Mouse (Mus musculus) kidney, postnatal 0 days (tissue): ENCODE results near the gene Slc28a1. TPM values are rescaled to one million over a fixed set of nuclear protein-coding genes. Genes with fewer than 3 reads are reported as not detected.

ENCODE experiments used
- ATAC-seq: fragments of 200-750 bp; cut with Nextera tagmentation; replicated peaks from 2 replicates; pipeline ENCODE4 v1.8.0; 2017; ENCODE audit warnings: low read depth, moderate number of reproducible peaks, moderate TSS enrichment, moderate library complexity; ENCODE audit not compliant: low FRiP score
- DNase-seq: peaks from one replicate; pipeline ENCODE4 v3.0.0-alpha.2; 2016; ENCODE audit warnings: low spot score
- H3K27ac ChIP-seq: fragments of 300-500 bp; sonication (generic); 2 replicates; pipeline ENCODE4 v1.5.1; 2014; ENCODE audit warnings: mild to moderate bottlenecking
- H3K27me3 ChIP-seq: fragments of 300-500 bp; sonication (generic); 2 replicates; pipeline ENCODE4 v1.6.1; 2014; ENCODE audit warnings: low read length, mixed read lengths; ENCODE audit not compliant: insufficient read depth
- H3K36me3 ChIP-seq: fragments of 300-500 bp; sonication (generic); 2 replicates; pipeline ENCODE4 v1.6.1; 2014; ENCODE audit warnings: low read length, mixed read lengths; ENCODE audit not compliant: insufficient read depth
- H3K4me1 ChIP-seq: fragments of 300-500 bp; sonication (generic); replicated peaks from 2 replicates; pipeline ENCODE4 v1.6.1; 2014; ENCODE audit warnings: antibody characterized with exemption, low read length, mixed read lengths; ENCODE audit not compliant: insufficient read depth
- H3K4me2 ChIP-seq: fragments of 300-500 bp; sonication (generic); 2 replicates; pipeline ENCODE4 v1.6.1; 2014; ENCODE audit warnings: mild to moderate bottlenecking, low read length, moderate library complexity, mixed read lengths
- H3K4me3 ChIP-seq: fragments of 300-500 bp; sonication (generic); replicated peaks from 2 replicates; pipeline ENCODE4 v1.5.1; 2014; ENCODE audit warnings: low read depth, low read length
- H3K9ac ChIP-seq: fragments of 300-500 bp; sonication (generic); 2 replicates; pipeline ENCODE4 v1.6.1; 2014; ENCODE audit warnings: low read depth, low read length
- H3K9me3 ChIP-seq: fragments of 300-500 bp; sonication (generic); replicated peaks from 2 replicates; pipeline ENCODE4 v1.6.1; 2016; ENCODE audit warnings: low read length, inconsistent platforms, mixed read lengths
- CTCF ChIP-seq: IDR thresholded peaks from 2 replicates; pipeline ENCODE4 v1.5.1; 2016; ENCODE audit warnings: antibody characterized with exemption, low read depth, mild to moderate bottlenecking, moderate library complexity
- WGBS: fragments of 180-500 bp; shearing (Covaris S2); extraction: QIAGEN DNeasy Blood & Tissue Kit; methylation state at CpG from one replicate; pipeline ENCODE4 v1.1.7; 2014; 5-methylcytosine and 5-hydroxymethylcytosine counted together
- polyA plus RNA-seq: library from polyadenylated mRNA; unstranded; fragments of >200 nt; fragmentation: Nextera tagmentation; extraction: Ambion mirVana; gene quantifications from 2 replicates; pipeline ENCODE4 v1.2.1, GENCODE M21; 2015

The Slc28a1 gene
- polyA plus RNA-seq, 1 experiment from 2014 or later, result 1.3 TPM

GRCm38 (mm10) chr7:81167124-81167523 lies 52.5 kb downstream of the Slc28a1 start:
- ATAC-seq (no peak), DNase-seq (peak; percentile 84)
- WGBS, result 39% methylated on average over 3 of the region's 3 CpGs
- no peaks in the 10 kb centered on the region for H3K4me1 ChIP-seq
- no peak overlapping the region for H3K9ac ChIP-seq
- no peaks in the 10 kb centered on the region for H3K36me3 ChIP-seq
- no peaks in the 10 kb centered on the region for H3K27me3 ChIP-seq
- TF ChIP-seq CTCF, result peak; percentile 91
- H3K27ac ChIP-seq, result no peak overlapping the region
- no peaks in the 10 kb centered on the region for H3K9me3 ChIP-seq
- no peak overlapping the region for H3K4me3 ChIP-seq
- H3K4me2 ChIP-seq, result no peak overlapping the region

GRCm38 (mm10) chr7:81169351-81169750 lies 54.8 kb downstream of the Slc28a1 start:
- Histone ChIP-seq H3K4me2 (no peak overlapping the region), H3K9ac (no peak overlapping the region), H3K4me1 (no peaks in the 10 kb centered on the region), H3K4me3 (no peak overlapping the region), H3K27me3 (no peaks in the 10 kb centered on the region), H3K36me3 (no peaks in the 10 kb centered on the region), H3K9me3 (no peaks in the 10 kb centered on the region), H3K27ac (no peak overlapping the region)
- WGBS, result 79% methylated on average over 7 of the region's 7 CpGs
- TF ChIP-seq CTCF, result no peak
- ATAC-seq, result no peak
- DNase-seq, result no peak

GRCm38 (mm10) chr7:81173931-81174330 lies 59.3 kb downstream of the Slc28a1 start:
- 96% methylated on average over 2 of the region's 2 CpGs for WGBS
- Histone ChIP-seq H3K27me3 (no peaks in the 10 kb centered on the region), H3K9me3 (no peaks in the 10 kb centered on the region), H3K4me1 (no peaks in the 10 kb centered on the region), H3K27ac (no peak overlapping the region), H3K4me3 (no peak overlapping the region), H3K4me2 (no peak overlapping the region), H3K36me3 (no peaks in the 10 kb centered on the region), H3K9ac (no peak overlapping the region)
- ATAC-seq (no peak), DNase-seq (no peak)
- TF ChIP-seq CTCF, result no peak

GRCm38 (mm10) chr7:81174654-81175053 lies 60.1 kb downstream of the Slc28a1 start:
- H3K27me3 ChIP-seq, result no peaks in the 10 kb centered on the region
- no peak for DNase-seq
- 80% methylated on average over 5 of the region's 5 CpGs for WGBS
- H3K36me3 ChIP-seq, result no peaks in the 10 kb centered on the region
- H3K4me3 ChIP-seq, result no peak overlapping the region
- H3K4me1 ChIP-seq, result no peaks in the 10 kb centered on the region
- H3K27ac ChIP-seq, result no peak overlapping the region
- H3K4me2 ChIP-seq, result no peak overlapping the region
- no peak for ATAC-seq
- no peak for TF ChIP-seq CTCF
- H3K9ac ChIP-seq, result no peak overlapping the region
- no peaks in the 10 kb centered on the region for H3K9me3 ChIP-seq

- DNase-seq, result no peak
- ATAC-seq, result no peak
- Histone ChIP-seq H3K4me3 (no peak overlapping the region), H3K9ac (no peak overlapping the region), H3K27me3 (no peaks in the 10 kb centered on the region), H3K36me3 (no peaks in the 10 kb centered on the region), H3K4me2 (no peak overlapping the region), H3K9me3 (no peaks in the 10 kb centered on the region), H3K27ac (no peak overlapping the region), H3K4me1 (no peaks in the 10 kb centered on the region)
- WGBS, result 52% methylated on average over 5 of the region's 5 CpGs
- no peak for TF ChIP-seq CTCF
Measured at GRCm38 (mm10) chr7:81176187-81176769, 61.7 kb downstream of the Slc28a1 start.

- Histone ChIP-seq H3K9me3 (no peaks in the 10 kb centered on the region), H3K4me3 (no peak overlapping the region), H3K27ac (no peak overlapping the region), H3K4me2 (no peak overlapping the region), H3K27me3 (no peaks in the 10 kb centered on the region), H3K4me1 (no peaks in the 10 kb centered on the region), H3K9ac (no peak overlapping the region), H3K36me3 (no peaks in the 10 kb centered on the region)
- WGBS, result 65% methylated on average over 5 of the region's 5 CpGs
- no peak for DNase-seq
- ATAC-seq, result no peak
- no peak for TF ChIP-seq CTCF
Measured at GRCm38 (mm10) chr7:81179494-81179893, 64.9 kb downstream of the Slc28a1 start.
